In the genomic region with DNA sequence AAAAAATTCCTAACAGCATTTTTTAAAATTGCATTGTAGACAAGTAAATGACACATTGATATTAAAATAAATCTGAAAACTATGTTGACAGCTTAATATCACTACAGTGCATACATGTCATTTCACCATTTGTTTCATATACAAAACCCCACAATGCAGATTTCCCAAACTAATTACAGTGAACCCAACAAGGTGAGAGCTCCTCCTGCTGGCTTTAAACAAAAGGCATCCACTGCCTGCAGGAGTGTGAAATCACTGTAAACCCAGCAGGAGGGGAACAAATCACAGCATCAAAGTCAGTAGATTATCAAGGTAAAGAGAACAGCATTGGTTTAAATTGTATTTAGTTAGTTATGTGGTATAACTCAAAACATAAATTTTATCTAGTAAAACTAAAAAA, we compare ENCODE assay signal across 9 mouse cellular contexts.
DNase-seq lines count a peak whose midpoint lies in the region; ATAC-seq and TF ChIP-seq lines count a peak whose summit lies in the region.
"Had no signal": no experiment of that assay in that cellular context is flagged by ENCODE, and none has a peak within 500 bp of the region (broad histone marks: within the 10 kb centered on the region; RNA-seq: fewer than 3 reads in every experiment).

No protein-coding gene starts in this region.

- H3K9me3 ChIP-seq in kidney, embryonic 14.5 days (ENCODE audit: control insufficient read depth, low read length) = no peaks in the 10 kb centered on the region
- no peaks in the 10 kb centered on the region for H3K9me3 ChIP-seq in E14TG2a.4 (ENCODE audit: low read length)

- H3K4me2 ChIP-seq in kidney, embryonic 14.5 days (replicated peaks; ENCODE audit: low read depth, low read length) = no peak overlapping the region
- H3K4me2 ChIP-seq: liver, embryonic 13.5 days had no signal

- H3K27ac ChIP-seq in kidney, embryonic 14.5 days (ENCODE audit: low read depth, low read length) = no peak overlapping the region
- no peak overlapping the region for H3K27ac ChIP-seq in thymus, adult 2 months (ENCODE audit: control insufficient read depth, insufficient read depth, low read length)
- H3K27ac ChIP-seq: liver, embryonic 13.5 days had no signal

- no peaks in the 10 kb centered on the region for H3K27me3 ChIP-seq in kidney, embryonic 14.5 days (ENCODE audit: control insufficient read depth, insufficient read depth, low read length)
- H3K27me3 ChIP-seq in E14TG2a.4 (ENCODE audit: insufficient read depth, low read length) = no peaks in the 10 kb centered on the region
- no peaks in the 10 kb centered on the region for H3K27me3 ChIP-seq in thymus, adult 2 months (ENCODE audit: control insufficient read depth, insufficient read depth, low read length)
- H3K27me3 ChIP-seq: liver, embryonic 13.5 days had no signal

- TF ChIP-seq CTCF in E14TG2a.4 (conservative IDR thresholded peaks at IDR 0.05; ENCODE audit: low read length) = peak; percentile 31
- TF ChIP-seq CTCF in thymus, adult 2 months (IDR thresholded peaks at IDR 0.05; ENCODE audit: borderline replicate concordance, control insufficient read depth, extremely low read depth, insufficient read depth, low read length, poor library complexity) = no peak

- intact Hi-C loops in left cerebral cortex, postnatal 4 days (cut with DNase I) = no loop called here

- no peaks in the 10 kb centered on the region for H3K4me1 ChIP-seq in kidney, embryonic 14.5 days (ENCODE audit: control insufficient read depth, insufficient read depth, low read length)
- H3K4me1 ChIP-seq in E14TG2a.4 (replicated peaks; ENCODE audit: low read depth, low read length) = no peaks in the 10 kb centered on the region
- no peaks in the 10 kb centered on the region for H3K4me1 ChIP-seq in thymus, adult 2 months (replicated peaks; ENCODE audit: control insufficient read depth, insufficient read depth, low read length)
- H3K4me1 ChIP-seq: liver, embryonic 13.5 days had no signal

- DNase-seq in kidney, adult 11 months = no peak
- DNase-seq in cerebellum, postnatal 14 days = peak; percentile 62 to 64
- DNase-seq in left cerebral cortex, postnatal 4 days = peak; percentile 37
- no peak for DNase-seq in thymus, adult 2 months
- no peak for DNase-seq in adrenal gland, postnatal 14 days
- no peak for DNase-seq in gastrocnemius, postnatal 25 days
- DNase-seq: liver, embryonic 13.5 days had no signal

- H3K9ac ChIP-seq in kidney, embryonic 14.5 days (ENCODE audit: low read depth, low read length) = no peak overlapping the region
- H3K9ac ChIP-seq: liver, embryonic 13.5 days had no signal

- no peaks in the 10 kb centered on the region for H3K36me3 ChIP-seq in kidney, embryonic 14.5 days (ENCODE audit: control insufficient read depth, insufficient read depth, low read length)
- no peaks in the 10 kb centered on the region for H3K36me3 ChIP-seq in E14TG2a.4 (ENCODE audit: insufficient read depth, low read length)
- no peaks in the 10 kb centered on the region for H3K36me3 ChIP-seq in thymus, adult 2 months (ENCODE audit: control insufficient read depth, insufficient read depth, low read length)
- H3K36me3 ChIP-seq: liver, embryonic 13.5 days had no signal

- ATAC-seq in kidney, embryonic 14.5 days (ENCODE audit: low FRiP score, low TSS enrichment) = peak; percentile 49; the same call in 1 of the 2 replicates

- no peak overlapping the region for H3K4me3 ChIP-seq in kidney, embryonic 14.5 days (ENCODE audit: low read length)
- H3K4me3 ChIP-seq in E14TG2a.4 (replicated peaks; ENCODE audit: low read length) = no peak overlapping the region
- H3K4me3 ChIP-seq in thymus, adult 2 months (ENCODE audit: control insufficient read depth, insufficient read depth, low read length) = no peak overlapping the region
- H3K4me3 ChIP-seq: liver, embryonic 13.5 days had no signal

- no peak for TF ChIP-seq POLR2A in thymus, adult 2 months (IDR thresholded peaks at IDR 0.05; ENCODE audit: control insufficient read depth, extremely low read depth, insufficient read depth, low read length, poor library complexity)

Comparison
In these comparisons a context has a peak if more than half of its experiments do, and no peak if none do; other contexts are left out.
1. DNase-seq: peak in cerebellum, postnatal 14 days (2 of 2) and left cerebral cortex, postnatal 4 days (single experiment); none in kidney, adult 11 months (single experiment), thymus, adult 2 months (single experiment), adrenal gland, postnatal 14 days (single experiment) and gastrocnemius, postnatal 25 days (single experiment).